Mouse (Mus musculus): ENCODE results near the gene Cant1. TPM values are rescaled to one million over a fixed set of nuclear protein-coding genes. Genes with fewer than 3 reads are reported as not detected.
A peak's percentile ranks its signal among the peaks of the same experiment; 100 is the strongest.

Cant1 gene
- 20.2 and 20.8 TPM in 2 replicates for polyA plus RNA-seq (2016; fragmentation: Nextera tagmentation; extraction: Ambion mirVana)

- under 1% methylated on average over 50 of the region's 50 CpGs for WGBS
- Histone ChIP-seq H3K9me3 (no peaks in the 10 kb centered on the region), H3K27me3 (replicated peaks; ENCODE audit: low read depth, poor library complexity, severe bottlenecking) (0 out of 2 replicates have a peak, but pooled peaks cover 5% of the 10 kb centered on the region), H3K27ac (replicated peaks) (peak within 1 kb of the TSS; percentile 93), H3K4me1 (peaks cover 45% of the 10 kb centered on the region), H3K36me3 (replicated peaks) (peaks cover 31% of the 10 kb centered on the region), H3K4me3 (peak within 1 kb of the TSS; percentile 97)
- DNase-seq (ENCODE audit: low spot score), result peak; percentile 99
These were observed at the start of gene Cant1 for GRCm38 (mm10) chr11:118418834-118419504. TSS of gene Cant1 (minus strand) at chr11:118419086.

DNA sequence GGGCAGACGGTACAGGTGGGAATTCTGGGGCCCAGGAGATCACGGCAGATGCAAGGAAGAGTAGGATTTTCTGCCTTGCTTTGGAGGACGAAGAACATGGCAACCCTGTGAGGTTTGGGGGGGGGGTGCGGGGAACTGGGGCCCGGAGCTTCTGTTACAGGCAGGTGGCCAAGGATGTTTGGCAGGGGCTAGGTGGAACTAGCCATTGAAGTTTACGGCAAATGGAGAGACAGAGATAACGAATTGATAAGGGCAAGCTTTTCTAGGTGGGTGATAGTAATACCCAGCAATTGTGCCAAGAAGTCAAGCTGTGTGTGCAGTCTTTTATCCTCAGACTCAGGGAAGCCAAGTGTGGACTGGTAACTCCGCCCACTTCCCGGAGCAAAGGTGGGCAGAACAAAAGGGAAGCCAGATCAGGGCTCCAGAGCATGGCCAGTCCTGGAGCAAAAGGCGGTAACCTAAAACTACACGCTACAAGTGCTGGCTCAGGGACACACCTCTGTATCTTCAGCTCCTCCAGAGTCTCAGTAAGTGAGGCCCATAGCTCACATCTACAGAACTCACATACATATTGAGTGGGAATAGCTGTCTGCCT is 48.7 kb upstream of the Cant1 start:
- H3K4me3 ChIP-seq, result no peak overlapping the region
- no peaks in the 10 kb centered on the region for H3K9me3 ChIP-seq
- no peak overlapping the region for H3K27ac ChIP-seq (replicated peaks)
- 62% methylated on average over 11 of the region's 11 CpGs for WGBS
- peaks cover 36% of the 10 kb centered on the region for H3K4me1 ChIP-seq
- H3K36me3 ChIP-seq (replicated peaks), result no peaks in the 10 kb centered on the region
- no peaks in the 10 kb centered on the region for H3K27me3 ChIP-seq (replicated peaks; ENCODE audit: low read depth, poor library complexity, severe bottlenecking)
- DNase-seq (ENCODE audit: low spot score), result no peak

DNA sequence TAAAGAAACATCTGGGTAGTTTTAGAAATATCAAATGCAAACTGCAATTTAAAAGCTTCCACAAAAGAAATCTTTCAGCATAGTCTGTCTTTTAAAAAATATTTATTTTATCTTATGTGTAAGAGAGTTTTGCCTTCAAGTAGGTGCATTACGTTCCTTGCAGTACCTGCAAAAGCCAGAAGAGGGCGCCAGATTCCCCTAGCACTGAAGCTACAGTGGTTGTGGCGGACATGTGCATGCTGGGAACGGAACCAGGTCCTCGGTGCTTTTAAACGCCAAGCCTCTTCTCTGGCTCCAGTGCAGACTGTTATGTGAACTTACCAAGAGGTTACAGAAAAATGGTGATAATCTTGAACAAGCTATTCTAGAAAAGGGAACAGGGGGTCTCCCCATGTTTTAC is 41.4 kb upstream of the Cant1 start:
- Histone ChIP-seq H3K27me3 (replicated peaks; ENCODE audit: low read depth, poor library complexity, severe bottlenecking) (no peaks in the 10 kb centered on the region; the same call in 1 of the 2 replicates), H3K4me1 (peaks cover 34% of the 10 kb centered on the region), H3K36me3 (replicated peaks) (no peaks in the 10 kb centered on the region), H3K27ac (replicated peaks) (no peak overlapping the region), H3K9me3 (peaks cover 6% of the 10 kb centered on the region; the same call in 1 of the 2 replicates), H3K4me3 (no peak overlapping the region)
- no peak for DNase-seq (ENCODE audit: low spot score)
- 61% methylated on average over 6 of the region's 6 CpGs for WGBS

- Histone ChIP-seq H3K4me1 (peaks cover 29% of the 10 kb centered on the region), H3K9me3 (peaks cover 6% of the 10 kb centered on the region; the same call in 1 of the 2 replicates), H3K4me3 (no peak overlapping the region), H3K27ac (replicated peaks) (peak overlapping the region; percentile 11; the same call in 1 of the 2 replicates), H3K36me3 (replicated peaks) (no peaks in the 10 kb centered on the region), H3K27me3 (replicated peaks; ENCODE audit: low read depth, poor library complexity, severe bottlenecking) (no peaks in the 10 kb centered on the region; the same call in 1 of the 2 replicates)
- 62% methylated on average over 4 of the region's 4 CpGs for WGBS
- DNase-seq (ENCODE audit: low spot score), result no peak
These were observed 40.6 kb upstream of the Cant1 start for GRCm38 (mm10) chr11:118459536-118459935.

- H3K27ac ChIP-seq (replicated peaks), result peak overlapping the region; percentile 11; the same call in 1 of the 2 replicates
- WGBS, result 52% methylated on average over 8 of the region's 8 CpGs
- no peak for DNase-seq (ENCODE audit: low spot score)
- H3K4me3 ChIP-seq, result no peak overlapping the region
- H3K4me1 ChIP-seq, result peaks cover 27% of the 10 kb centered on the region
- no peaks in the 10 kb centered on the region for H3K36me3 ChIP-seq (replicated peaks)
- peaks cover 6% of the 10 kb centered on the region; the same call in 1 of the 2 replicates for H3K9me3 ChIP-seq
- H3K27me3 ChIP-seq (replicated peaks; ENCODE audit: low read depth, poor library complexity, severe bottlenecking), result no peaks in the 10 kb centered on the region; the same call in 1 of the 2 replicates
These were observed 40.2 kb upstream of the Cant1 start for GRCm38 (mm10) chr11:118459051-118459450.

DNA sequence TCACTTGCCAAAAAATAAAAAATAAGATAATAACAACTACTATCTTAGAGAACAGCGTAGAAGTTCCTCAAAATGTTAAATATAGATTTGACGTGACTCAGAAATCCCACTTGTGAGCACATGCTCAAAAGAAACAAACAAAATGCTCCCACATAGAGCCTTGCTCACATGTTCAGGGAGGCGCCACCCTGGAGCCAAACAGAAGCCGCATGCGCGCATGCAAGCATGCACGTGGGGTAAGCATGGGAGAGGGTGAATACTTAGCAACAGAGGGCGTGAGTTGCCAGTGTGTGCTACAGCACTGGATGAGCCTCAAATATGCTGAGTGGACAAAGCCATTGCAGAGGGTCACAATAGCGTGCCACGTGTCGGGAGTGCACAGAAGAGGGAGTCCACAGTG is 38.1 kb upstream of the Cant1 start:
- 84% methylated on average over 11 of the region's 11 CpGs for WGBS
- DNase-seq (ENCODE audit: low spot score), result no peak
- H3K27ac ChIP-seq (replicated peaks), result no peak overlapping the region
- H3K27me3 ChIP-seq (replicated peaks; ENCODE audit: low read depth, poor library complexity, severe bottlenecking), result no peaks in the 10 kb centered on the region; the same call in 1 of the 2 replicates
- peaks cover 6% of the 10 kb centered on the region; the same call in 1 of the 2 replicates for H3K9me3 ChIP-seq
- H3K4me1 ChIP-seq, result peaks cover 17% of the 10 kb centered on the region
- no peaks in the 10 kb centered on the region for H3K36me3 ChIP-seq (replicated peaks)
- no peak overlapping the region for H3K4me3 ChIP-seq

DNA sequence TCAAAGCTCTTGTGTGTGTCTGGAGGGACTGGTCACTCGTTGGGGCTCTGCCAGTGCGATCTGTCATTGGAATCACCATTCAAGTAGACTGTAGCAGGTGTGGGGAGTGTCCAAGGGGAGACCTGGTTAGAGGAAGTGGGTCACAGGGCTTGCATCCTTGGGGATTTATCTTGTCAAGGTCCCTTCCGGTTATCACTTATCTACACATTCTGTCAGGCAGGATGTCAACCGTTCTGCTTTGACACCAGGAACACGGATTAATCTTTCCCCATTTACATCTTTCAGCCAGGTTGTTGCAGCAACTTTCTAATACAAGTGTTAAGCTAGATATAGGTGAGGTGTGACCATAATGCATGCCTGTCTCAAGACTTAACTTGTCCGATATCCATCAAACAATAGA is 36.9 kb upstream of the Cant1 start:
- Histone ChIP-seq H3K9me3 (peaks cover 6% of the 10 kb centered on the region; the same call in 1 of the 2 replicates), H3K4me3 (no peak overlapping the region), H3K27ac (replicated peaks) (no peak overlapping the region), H3K36me3 (replicated peaks) (no peaks in the 10 kb centered on the region), H3K27me3 (replicated peaks; ENCODE audit: low read depth, poor library complexity, severe bottlenecking) (no peaks in the 10 kb centered on the region; the same call in 1 of the 2 replicates), H3K4me1 (peaks cover 16% of the 10 kb centered on the region)
- 83% methylated on average over 6 of the region's 6 CpGs for WGBS
- no peak for DNase-seq (ENCODE audit: low spot score)

- H3K4me1 ChIP-seq, result peaks cover 12% of the 10 kb centered on the region
- DNase-seq (ENCODE audit: low spot score), result no peak
- H3K27ac ChIP-seq (replicated peaks), result no peak overlapping the region
- no peaks in the 10 kb centered on the region; the same call in 1 of the 2 replicates for H3K27me3 ChIP-seq (replicated peaks; ENCODE audit: low read depth, poor library complexity, severe bottlenecking)
- no peaks in the 10 kb centered on the region for H3K36me3 ChIP-seq (replicated peaks)
- no peak overlapping the region for H3K4me3 ChIP-seq
- H3K9me3 ChIP-seq, result no peaks in the 10 kb centered on the region
- 76% methylated on average over 11 of the region's 11 CpGs for WGBS
These were observed 35.2 kb upstream of the Cant1 start for GRCm38 (mm10) chr11:118453886-118454671.

GRCm38 (mm10) chr11:118452955-118453354 is 34.1 kb upstream of the Cant1 start:
- no peaks in the 10 kb centered on the region for H3K36me3 ChIP-seq (replicated peaks)
- DNase-seq (ENCODE audit: low spot score), result no peak
- H3K27me3 ChIP-seq (replicated peaks; ENCODE audit: low read depth, poor library complexity, severe bottlenecking), result no peaks in the 10 kb centered on the region; the same call in 1 of the 2 replicates
- H3K9me3 ChIP-seq, result no peaks in the 10 kb centered on the region
- 66% methylated on average over 2 of the region's 2 CpGs for WGBS
- H3K27ac ChIP-seq (replicated peaks), result no peak overlapping the region
- H3K4me3 ChIP-seq, result no peak overlapping the region
- peaks cover 10% of the 10 kb centered on the region for H3K4me1 ChIP-seq

GRCm38 (mm10) chr11:118451211-118451610 is 32.3 kb upstream of the Cant1 start:
- H3K27ac ChIP-seq (replicated peaks), result no peak overlapping the region
- H3K4me1 ChIP-seq, result peaks cover 19% of the 10 kb centered on the region
- WGBS, result 82% methylated on average over 6 of the region's 6 CpGs
- no peaks in the 10 kb centered on the region for H3K27me3 ChIP-seq (replicated peaks; ENCODE audit: low read depth, poor library complexity, severe bottlenecking)
- no peak for DNase-seq (ENCODE audit: low spot score)
- H3K36me3 ChIP-seq (replicated peaks), result no peaks in the 10 kb centered on the region
- no peaks in the 10 kb centered on the region for H3K9me3 ChIP-seq
- H3K4me3 ChIP-seq, result no peak overlapping the region

GRCm38 (mm10) chr11:118448385-118448784 is 29.5 kb upstream of the Cant1 start:
- no peaks in the 10 kb centered on the region for H3K36me3 ChIP-seq (replicated peaks)
- H3K27ac ChIP-seq (replicated peaks), result 0 out of 2 replicates have a peak overlapping the region, but pooled peaks have one; percentile 31
- WGBS, result 89% methylated on average over 8 of the region's 8 CpGs
- peaks cover 7% of the 10 kb centered on the region; the same call in 1 of the 2 replicates for H3K27me3 ChIP-seq (replicated peaks; ENCODE audit: low read depth, poor library complexity, severe bottlenecking)
- H3K4me1 ChIP-seq, result peaks cover 20% of the 10 kb centered on the region
- no peak overlapping the region for H3K4me3 ChIP-seq
- DNase-seq (ENCODE audit: low spot score), result no peak
- H3K9me3 ChIP-seq, result no peaks in the 10 kb centered on the region

GRCm38 (mm10) chr11:118447346-118447745 is 28.5 kb upstream of the Cant1 start:
- peak; percentile 54 for DNase-seq (ENCODE audit: low spot score)
- H3K27ac ChIP-seq (replicated peaks), result peak overlapping the region; percentile 31

More at GRCm38 (mm10) chr11:118447346-118447745, 28.5 kb upstream of the Cant1 start:
- Histone ChIP-seq H3K9me3 (no peaks in the 10 kb centered on the region), H3K27me3 (replicated peaks; ENCODE audit: low read depth, poor library complexity, severe bottlenecking) (peaks cover 7% of the 10 kb centered on the region; the same call in 1 of the 2 replicates), H3K4me3 (no peak overlapping the region), H3K4me1 (peaks cover 25% of the 10 kb centered on the region), H3K36me3 (replicated peaks) (no peaks in the 10 kb centered on the region)
- WGBS, result 56% methylated on average over 4 of the region's 4 CpGs

All from embryonic facial prominence, embryonic 10.5 days (tissue).